Mouse (Mus musculus) ES-E14 (cell line): ENCODE measurements at regions not wholly inside any gene's neighbourhood (a gene's known extent, or its start where the extent isn't known, plus 50 kb on each side); places are given as distances from the start of the nearest gene placed in this dataset.
"Not testable (repeated sequence)": the region's sequence is repeated elsewhere in the genome, so short reads cannot be mapped to it uniquely, and the experiment has no call there.

Experiments
- CHD2 ChIP-seq: IDR thresholded peaks from 2 replicates; pipeline ENCODE4 v1.6.1; 2014; ENCODE audit warnings: mild to moderate bottlenecking, low read depth, low read length, inconsistent platforms
- MAFK ChIP-seq: IDR thresholded peaks from 2 replicates; pipeline ENCODE4 v1.6.1; 2014; ENCODE audit warnings: mild to moderate bottlenecking, low read depth, low read length, inconsistent platforms; ENCODE audit not compliant: insufficient read depth
- ZC3H11A ChIP-seq: IDR thresholded peaks from 2 replicates; pipeline ENCODE4 v1.6.1; 2012; ENCODE audit warnings: low read depth, mild to moderate bottlenecking, inconsistent platforms, low read length, borderline replicate concordance
- ZNF384 ChIP-seq: IDR thresholded peaks from 2 replicates; pipeline ENCODE4 v1.6.1; 2012; ENCODE audit warnings: low read depth, low read length, inconsistent platforms

DNA sequence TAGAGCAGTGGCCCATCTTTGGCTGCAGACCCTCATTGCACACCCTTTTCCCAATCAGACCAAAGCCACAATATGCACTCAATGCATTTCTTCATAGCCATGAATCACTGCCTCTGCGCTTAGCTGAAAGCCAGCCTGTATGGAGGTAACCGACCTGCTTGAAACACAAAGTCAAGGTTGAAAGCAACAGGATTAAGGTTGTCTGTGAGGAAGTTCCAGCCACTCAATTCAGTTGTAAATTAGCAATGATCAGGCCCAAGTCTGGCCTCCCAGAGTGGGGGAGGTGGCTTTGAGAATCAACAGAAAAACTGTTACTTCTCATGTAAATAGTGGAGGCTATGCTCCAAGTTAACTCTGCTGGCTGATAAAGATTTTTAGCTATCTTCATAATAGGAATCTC, 1008.9 kb downstream of the 4930447A16Rik start:
- not testable (repeated sequence) for TF ChIP-seq ZNF384, CHD2, ZC3H11A, MAFK
